Mouse (Mus musculus): ENCODE results near the gene Rsl24d1.

- no peak for TF ChIP-seq EP300 (optimal IDR thresholded peaks at IDR 0.05)
- peak; percentile 58 for TF ChIP-seq CTCF (IDR thresholded peaks at IDR 0.05; ENCODE audit: low read depth)
These were observed 42.1 kb upstream of the Rsl24d1 start for GRCm38 (mm10) chr9:73070971-73071659.

All from stomach, postnatal 0 days (tissue).